Mouse (Mus musculus) midbrain, embryonic 16.5 days (tissue): ENCODE measurements around the gene Pls1. TPM values are rescaled to one million over a fixed set of nuclear protein-coding genes. Genes with fewer than 3 reads are reported as not detected.

Experiments
- ATAC-seq: fragments of 200-750 bp; cut with Nextera tagmentation; 2 replicates; pipeline ENCODE4 v1.8.0; 2017; ENCODE audit warnings: moderate TSS enrichment
- H3K27ac ChIP-seq: fragments of 300-500 bp; sonication (generic); 2 replicates; pipeline ENCODE4 v1.5.1; 2014; ENCODE audit warnings: mild to moderate bottlenecking, low read length, mixed read lengths
- H3K27me3 ChIP-seq: fragments of 300-500 bp; sonication (generic); 2 replicates; pipeline ENCODE4 v1.6.1; 2014; ENCODE audit warnings: low read depth, low read length, mixed read lengths; ENCODE audit not compliant: control insufficient read depth, insufficient read depth
- H3K36me3 ChIP-seq: fragments of 300-500 bp; sonication (generic); 2 replicates; pipeline ENCODE4 v1.6.1; 2014; ENCODE audit warnings: mild to moderate bottlenecking, low read length, moderate library complexity, mixed read lengths; ENCODE audit not compliant: control insufficient read depth, insufficient read depth
- H3K4me1 ChIP-seq: fragments of 300-500 bp; sonication (generic); 2 replicates; pipeline ENCODE4 v1.6.1; 2014; ENCODE audit warnings: mild to moderate bottlenecking, low read length, mixed read lengths; ENCODE audit not compliant: control insufficient read depth, insufficient read depth
- H3K4me2 ChIP-seq: fragments of 300-500 bp; sonication (generic); 2 replicates; pipeline ENCODE4 v1.6.1; 2014; ENCODE audit warnings: mild to moderate bottlenecking, low read length, mixed read lengths
- H3K4me3 ChIP-seq: fragments of 300-500 bp; sonication (generic); 2 replicates; pipeline ENCODE4 v1.5.1; 2014; ENCODE audit warnings: low read depth, mild to moderate bottlenecking, low read length, moderate library complexity, mixed read lengths
- H3K9ac ChIP-seq: fragments of 300-500 bp; sonication (generic); 2 replicates; pipeline ENCODE4 v1.6.1; 2014; ENCODE audit warnings: low read depth, low read length, mixed read lengths
- H3K9me3 ChIP-seq: fragments of 300-500 bp; sonication (generic); replicated peaks from 2 replicates; pipeline ENCODE4 v1.6.1; 2014; ENCODE audit warnings: mild to moderate bottlenecking, low read length, mixed read lengths; ENCODE audit not compliant: control insufficient read depth, poor library complexity, severe bottlenecking
- WGBS: fragments of 180-500 bp; shearing (Covaris S2); extraction: QIAGEN DNeasy Blood & Tissue Kit; methylation state at CpG from one replicate; pipeline ENCODE4 v1.1.7; 2014; 5-methylcytosine and 5-hydroxymethylcytosine counted together
- polyA plus RNA-seq: library from polyadenylated mRNA; unstranded; fragments of >200 nt; fragmentation: Nextera tagmentation; extraction: Ambion mirVana; gene quantifications from 2 replicates; pipeline ENCODE4 v1.2.1, GENCODE M21; 2015

The Pls1 gene
- polyA plus RNA-seq, 1 experiment from 2014 or later = 2.9 TPM

- no peak overlapping the region for H3K27ac ChIP-seq
- no peaks in the 10 kb centered on the region for H3K27me3 ChIP-seq
- 82% methylated on average over 2 of the region's 2 CpGs for WGBS
These were observed 49.9 kb downstream of the Pls1 start for GRCm38 (mm10) chr9:95795077-95795784.

DNA sequence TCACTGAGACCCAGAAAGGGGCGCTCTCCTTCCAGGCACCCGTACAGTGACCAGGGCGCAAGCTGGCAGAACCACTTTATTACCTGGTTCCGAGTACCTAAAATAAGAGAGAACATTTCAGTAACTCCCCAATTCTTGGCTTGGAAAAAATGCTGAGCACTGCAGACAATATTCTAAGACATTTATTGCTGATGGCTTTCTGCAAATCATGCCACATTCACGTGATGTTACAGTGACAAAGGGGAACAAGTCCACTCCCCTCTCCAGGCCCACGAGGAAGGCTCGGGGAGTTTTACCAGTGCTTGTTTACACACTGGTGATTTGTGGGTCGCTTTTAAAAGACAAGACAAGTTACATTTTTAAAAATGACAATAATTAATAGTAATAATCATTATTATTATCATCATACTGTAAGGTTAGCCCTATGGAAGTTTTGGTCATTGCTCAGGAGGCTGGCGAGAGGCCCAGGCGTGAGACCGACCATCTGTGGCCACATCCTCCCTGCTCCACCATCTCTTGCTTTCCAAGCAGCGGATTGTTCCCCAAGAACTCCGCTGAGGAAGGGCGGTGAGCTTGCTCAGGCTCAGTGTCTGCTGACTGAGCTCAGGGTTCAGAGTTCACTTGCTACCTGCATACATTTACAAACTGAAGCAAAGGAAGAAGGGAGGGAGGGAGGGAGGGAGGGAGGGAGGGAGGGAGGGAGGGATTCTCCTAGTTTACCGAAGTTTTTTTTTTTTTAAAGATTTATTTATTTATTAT, 50.9 kb downstream of the Pls1 start:
- H3K4me2 ChIP-seq = no peak overlapping the region
- H3K27ac ChIP-seq = no peak overlapping the region
- no peaks in the 10 kb centered on the region for H3K4me1 ChIP-seq
- H3K9ac ChIP-seq = no peak overlapping the region
- H3K27me3 ChIP-seq = no peaks in the 10 kb centered on the region
- 90% methylated on average over 15 of the region's 15 CpGs for WGBS
- ATAC-seq = no peak
- no peaks in the 10 kb centered on the region for H3K36me3 ChIP-seq
- H3K9me3 ChIP-seq = no peaks in the 10 kb centered on the region
- H3K4me3 ChIP-seq = no peak overlapping the region

More at GRCm38 (mm10) chr9:95795077-95795784, 49.9 kb downstream of the Pls1 start:
- Histone ChIP-seq H3K9ac (no peak overlapping the region), H3K4me3 (no peak overlapping the region), H3K36me3 (no peaks in the 10 kb centered on the region), H3K4me2 (no peak overlapping the region), H3K4me1 (no peaks in the 10 kb centered on the region), H3K9me3 (no peaks in the 10 kb centered on the region)
- ATAC-seq = no peak

- Histone ChIP-seq H3K27ac (no peak overlapping the region), H3K9ac (no peak overlapping the region), H3K9me3 (no peaks in the 10 kb centered on the region), H3K27me3 (no peaks in the 10 kb centered on the region), H3K4me2 (no peak overlapping the region), H3K4me3 (no peak overlapping the region), H3K36me3 (no peaks in the 10 kb centered on the region), H3K4me1 (no peaks in the 10 kb centered on the region)
- ATAC-seq = no peak
- 82% methylated on average over 16 of the region's 16 CpGs for WGBS
These were observed 60.1 kb downstream of the Pls1 start for GRCm38 (mm10) chr9:95784888-95785511.

- Histone ChIP-seq H3K36me3 (no peaks in the 10 kb centered on the region), H3K4me3 (no peak overlapping the region), H3K27me3 (no peaks in the 10 kb centered on the region), H3K4me2 (no peak overlapping the region), H3K9me3 (no peaks in the 10 kb centered on the region), H3K27ac (no peak overlapping the region), H3K4me1 (no peaks in the 10 kb centered on the region), H3K9ac (no peak overlapping the region)
- ATAC-seq = no peak
- 75% methylated on average over 17 of the region's 17 CpGs for WGBS
These were observed 61.3 kb downstream of the Pls1 start for GRCm38 (mm10) chr9:95783646-95784293.

GRCm38 (mm10) chr9:95771671-95772070, 73.4 kb downstream of the Pls1 start:
- Histone ChIP-seq H3K27ac (no peak overlapping the region), H3K9me3 (no peaks in the 10 kb centered on the region), H3K4me1 (no peaks in the 10 kb centered on the region), H3K9ac (no peak overlapping the region), H3K36me3 (no peaks in the 10 kb centered on the region), H3K27me3 (no peaks in the 10 kb centered on the region), H3K4me2 (no peak overlapping the region), H3K4me3 (no peak overlapping the region)
- no peak for ATAC-seq
- WGBS = 93% methylated on average over 2 of the region's 2 CpGs

DNA sequence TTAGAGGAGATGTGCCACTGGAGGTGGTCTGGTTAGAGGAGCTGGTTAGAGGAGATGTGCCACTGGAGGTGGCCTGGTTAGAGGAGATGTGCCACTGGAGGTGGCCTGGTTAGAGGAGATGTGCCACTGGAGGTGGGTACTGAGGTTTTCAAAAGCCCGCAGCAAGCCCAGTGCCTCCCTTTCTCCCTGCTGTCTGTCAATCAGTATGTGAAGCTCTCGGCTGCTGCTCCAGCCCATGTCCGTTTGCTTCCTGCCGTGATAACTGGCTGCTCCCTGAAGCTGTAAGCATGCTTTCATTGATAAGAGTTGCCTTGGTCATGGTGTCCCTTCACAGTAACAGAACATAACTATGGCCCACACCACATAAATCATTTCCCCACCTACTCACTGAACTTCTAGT, 81.9 kb downstream of the Pls1 start:
- Histone ChIP-seq H3K4me3 (no peak overlapping the region), H3K27me3 (no peaks in the 10 kb centered on the region), H3K9ac (no peak overlapping the region), H3K27ac (no peak overlapping the region), H3K36me3 (no peaks in the 10 kb centered on the region), H3K9me3 (no peaks in the 10 kb centered on the region), H3K4me2 (no peak overlapping the region), H3K4me1 (no peaks in the 10 kb centered on the region)
- 95% methylated on average over 4 of the region's 4 CpGs for WGBS
- ATAC-seq = no peak

GRCm38 (mm10) chr9:95762228-95762627, 82.9 kb downstream of the Pls1 start:
- Histone ChIP-seq H3K4me3 (no peak overlapping the region), H3K4me2 (no peak overlapping the region), H3K9ac (no peak overlapping the region), H3K27me3 (no peaks in the 10 kb centered on the region), H3K4me1 (no peaks in the 10 kb centered on the region), H3K27ac (no peak overlapping the region), H3K9me3 (no peaks in the 10 kb centered on the region), H3K36me3 (no peaks in the 10 kb centered on the region)
- 88% methylated on average over 3 of the region's 3 CpGs for WGBS
- ATAC-seq = no peak

- H3K4me2 ChIP-seq = no peak overlapping the region
- no peak for ATAC-seq
- H3K4me1 ChIP-seq = no peaks in the 10 kb centered on the region
- H3K9me3 ChIP-seq = no peaks in the 10 kb centered on the region
- no peak overlapping the region for H3K27ac ChIP-seq
- no peaks in the 10 kb centered on the region for H3K27me3 ChIP-seq
- 96% methylated on average over 8 of the region's 8 CpGs for WGBS
- no peak overlapping the region for H3K9ac ChIP-seq
- H3K4me3 ChIP-seq = no peak overlapping the region
- H3K36me3 ChIP-seq = no peaks in the 10 kb centered on the region
These were observed 83.7 kb downstream of the Pls1 start for GRCm38 (mm10) chr9:95761381-95761780.
